Mouse (Mus musculus): ENCODE results near the gene Auts2.

Auts2 gene

GRCm38 (mm10) chr5:131992268-131992667 is 550.9 kb downstream of the Auts2 start:
- no peak for DNase-seq (ENCODE audit: low spot score)

GRCm38 (mm10) chr5:131990532-131990931 is 552.6 kb downstream of the Auts2 start:
- no peak for DNase-seq (ENCODE audit: low spot score)

- DNase-seq (ENCODE audit: low spot score): no peak
Observed at GRCm38 (mm10) chr5:131981451-131981850, 561.7 kb downstream of the Auts2 start.

DNA sequence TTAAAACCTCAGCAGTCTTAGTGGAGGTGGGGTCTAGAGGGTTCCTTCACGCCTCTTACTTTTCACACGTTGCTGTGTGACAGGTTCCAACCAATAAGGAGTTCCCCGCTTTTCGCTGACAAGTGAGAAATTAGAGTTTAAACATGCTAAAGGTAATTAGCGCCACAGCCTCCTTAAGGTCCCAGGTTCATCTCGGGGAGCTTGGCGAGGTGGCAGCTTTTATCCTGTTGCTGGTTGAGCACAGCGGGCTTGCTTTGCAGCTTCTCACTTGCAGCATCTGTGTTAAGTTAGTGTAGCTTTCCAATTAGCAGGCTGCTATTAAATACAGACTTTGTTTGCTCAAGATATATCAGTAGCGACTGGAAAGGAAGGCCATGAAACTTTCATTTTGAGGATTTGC is 564.2 kb downstream of the Auts2 start:
- DNase-seq (ENCODE audit: low spot score): no peak

DNA sequence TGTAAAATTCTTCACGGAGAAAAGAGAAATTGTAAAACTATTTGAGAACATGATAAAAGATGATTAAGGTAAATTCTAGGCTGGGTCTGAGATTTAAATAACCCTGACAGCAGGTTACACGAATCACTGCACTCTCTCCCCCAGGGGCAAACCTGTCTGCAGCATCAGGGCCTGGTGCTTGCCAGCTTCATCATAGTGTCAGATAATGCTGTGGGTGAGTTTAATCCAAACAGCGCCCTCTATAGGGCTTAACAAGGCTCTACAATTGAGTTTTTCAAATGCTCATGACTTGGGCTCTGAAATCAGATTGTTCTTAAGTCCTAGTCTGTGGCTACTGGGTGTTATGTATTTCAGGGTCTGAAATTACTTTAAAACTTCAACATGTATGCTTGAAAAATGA is 565.6 kb downstream of the Auts2 start:
- no peak for DNase-seq (ENCODE audit: low spot score)

GRCm38 (mm10) chr5:131971901-131972300 is 571.2 kb downstream of the Auts2 start:
- DNase-seq (ENCODE audit: low spot score): no peak

- no peak for DNase-seq (ENCODE audit: low spot score)
Observed at GRCm38 (mm10) chr5:131965499-131965898, 577.6 kb downstream of the Auts2 start.

DNA sequence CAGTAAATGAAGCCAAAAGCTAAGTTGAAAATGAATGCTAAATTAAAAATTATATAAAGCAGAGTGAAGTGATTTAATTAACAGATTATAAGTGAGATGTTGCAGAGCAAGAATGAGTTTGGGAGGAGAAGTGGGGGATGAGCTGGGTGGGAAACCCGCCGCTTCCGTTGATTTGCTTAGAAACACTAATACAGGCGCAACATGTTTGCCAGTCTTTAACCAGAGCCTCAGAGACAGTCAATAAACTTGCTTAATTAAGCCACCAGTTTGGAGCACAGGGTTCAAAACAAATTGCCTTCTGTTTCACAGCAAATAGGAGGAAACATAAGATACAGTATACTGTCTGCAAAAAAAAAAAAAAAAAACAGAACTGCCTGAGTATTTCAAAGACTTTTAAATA is 579.6 kb downstream of the Auts2 start:
- no peak for DNase-seq (ENCODE audit: low spot score)

DNA sequence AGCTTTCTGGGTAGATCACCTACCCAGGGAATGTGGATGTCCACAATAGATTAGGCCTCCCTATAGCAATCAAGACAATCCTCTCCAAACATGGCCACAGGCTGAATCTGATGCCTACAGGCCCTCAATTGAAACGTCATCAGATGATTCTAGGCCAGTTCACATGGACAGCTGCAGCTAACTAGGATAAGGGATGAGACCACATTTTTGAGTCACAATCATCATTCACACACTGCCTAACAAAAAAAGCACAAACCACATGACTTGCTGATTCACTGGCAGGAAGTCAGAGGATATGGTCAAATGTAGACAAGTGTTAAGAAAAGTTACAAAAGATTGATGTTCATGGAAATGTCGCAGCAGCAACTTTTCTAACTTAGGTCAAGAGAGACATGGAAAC is 581.3 kb downstream of the Auts2 start:
- DNase-seq (ENCODE audit: low spot score): no peak

- no peak for DNase-seq (ENCODE audit: low spot score)
Observed at GRCm38 (mm10) chr5:131960432-131960831, 582.7 kb downstream of the Auts2 start.

- no peak for DNase-seq (ENCODE audit: low spot score)
Observed at GRCm38 (mm10) chr5:131956998-131957397, 586.1 kb downstream of the Auts2 start.

DNA sequence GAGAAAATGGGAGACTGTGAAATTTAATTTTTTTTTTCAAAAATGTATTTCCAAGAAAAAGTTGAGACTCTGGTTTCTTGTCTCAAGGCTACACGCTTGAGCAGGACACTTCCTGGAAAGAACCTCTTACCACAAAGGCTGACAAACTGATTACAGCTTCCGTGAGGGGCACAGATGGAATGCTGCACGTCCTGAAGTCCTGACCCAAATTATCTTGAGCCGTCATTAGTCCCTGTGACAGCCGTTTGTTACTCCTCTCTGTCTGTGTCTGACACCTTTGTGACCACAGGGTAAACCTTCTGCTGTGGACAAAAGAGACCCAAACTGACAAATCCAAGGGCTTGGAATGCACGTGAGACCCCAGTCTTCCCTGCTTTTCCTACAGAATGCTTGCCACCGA is 587.1 kb downstream of the Auts2 start:
- no peak for DNase-seq (ENCODE audit: low spot score)

GRCm38 (mm10) chr5:131955227-131956016 is 587.7 kb downstream of the Auts2 start:
- peak; percentile 36 for DNase-seq (ENCODE audit: low spot score)

GRCm38 (mm10) chr5:131948571-131949151 is 594.5 kb downstream of the Auts2 start:
- DNase-seq (ENCODE audit: low spot score): no peak

GRCm38 (mm10) chr5:131946801-131947200 is 596.3 kb downstream of the Auts2 start:
- DNase-seq (ENCODE audit: low spot score): no peak

- DNase-seq (ENCODE audit: low spot score): no peak
Observed at GRCm38 (mm10) chr5:131944761-131945160, 598.4 kb downstream of the Auts2 start.

GRCm38 (mm10) chr5:131928696-131929095 is 614.4 kb downstream of the Auts2 start:
- DNase-seq (ENCODE audit: low spot score): no peak

- no peak for DNase-seq (ENCODE audit: low spot score)
Observed at GRCm38 (mm10) chr5:131922759-131923158, 620.4 kb downstream of the Auts2 start.

GRCm38 (mm10) chr5:131922118-131922517 is 621.0 kb downstream of the Auts2 start:
- DNase-seq (ENCODE audit: low spot score): no peak

DNA sequence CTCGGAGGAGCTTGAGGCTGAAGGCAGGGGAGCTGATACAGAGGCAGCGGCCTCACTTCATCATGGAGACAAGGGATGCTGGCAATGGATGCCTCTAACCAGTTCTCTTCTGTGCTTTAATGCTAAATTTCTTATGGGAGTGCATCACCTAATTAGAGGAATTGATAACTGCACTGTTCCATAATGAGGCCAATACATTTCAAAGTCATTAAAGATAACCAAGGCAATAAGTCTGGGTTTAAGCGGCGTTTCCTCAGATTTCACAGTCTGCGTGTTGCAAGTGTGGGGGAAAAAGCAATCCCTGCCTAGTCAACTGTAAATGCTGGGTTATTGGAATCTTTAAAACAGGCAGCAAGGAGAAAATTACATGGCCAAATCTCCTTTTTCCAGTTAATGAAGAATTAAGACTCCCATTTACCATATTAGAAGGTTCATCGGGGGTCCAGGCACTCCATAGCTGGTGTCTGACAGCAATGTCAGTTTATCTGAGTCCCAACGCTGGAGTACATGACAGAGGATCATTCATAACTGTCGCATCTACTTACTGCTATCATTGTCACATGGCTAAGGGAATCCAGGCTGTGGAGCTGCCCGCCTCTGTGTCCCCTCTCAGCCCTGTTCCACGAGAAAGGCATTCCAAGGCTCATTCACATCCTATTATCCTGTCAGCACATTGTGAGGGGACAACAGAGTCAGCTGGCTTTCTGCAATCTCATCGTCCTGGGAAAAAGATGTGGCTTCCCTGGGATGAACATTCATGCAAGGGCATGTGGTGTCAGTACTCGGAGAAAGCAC is 623.0 kb downstream of the Auts2 start:
- DNase-seq (ENCODE audit: low spot score): no peak

DNA sequence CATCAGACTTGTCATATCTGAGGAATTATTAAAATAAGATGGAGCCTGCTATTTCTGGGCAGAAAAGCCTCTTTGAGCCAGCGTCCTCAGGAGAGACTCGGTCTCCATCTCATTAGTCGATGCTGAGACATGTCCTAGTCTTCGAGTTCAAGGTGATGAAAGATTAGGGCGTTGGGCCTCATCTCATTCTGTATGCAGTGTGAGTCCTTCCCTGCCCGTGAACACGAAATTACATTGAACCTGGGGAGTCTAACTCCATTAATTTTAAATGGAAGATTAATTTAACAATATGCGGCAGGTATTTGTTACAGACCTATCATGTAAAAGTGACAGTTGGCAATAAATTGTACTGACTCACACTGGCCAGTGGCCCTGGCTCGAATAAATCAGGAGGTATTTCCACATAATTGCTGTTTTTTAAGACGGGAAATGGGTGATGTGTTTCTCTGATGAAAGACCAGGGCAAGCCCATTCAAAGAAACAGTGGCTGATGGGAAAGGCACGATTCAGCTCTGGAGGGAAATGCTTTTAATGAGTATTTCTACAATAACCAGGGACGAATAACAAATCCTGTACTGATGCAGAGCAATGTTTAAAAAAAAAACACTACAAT is 626.2 kb downstream of the Auts2 start:
- DNase-seq (ENCODE audit: low spot score): no peak

DNA sequence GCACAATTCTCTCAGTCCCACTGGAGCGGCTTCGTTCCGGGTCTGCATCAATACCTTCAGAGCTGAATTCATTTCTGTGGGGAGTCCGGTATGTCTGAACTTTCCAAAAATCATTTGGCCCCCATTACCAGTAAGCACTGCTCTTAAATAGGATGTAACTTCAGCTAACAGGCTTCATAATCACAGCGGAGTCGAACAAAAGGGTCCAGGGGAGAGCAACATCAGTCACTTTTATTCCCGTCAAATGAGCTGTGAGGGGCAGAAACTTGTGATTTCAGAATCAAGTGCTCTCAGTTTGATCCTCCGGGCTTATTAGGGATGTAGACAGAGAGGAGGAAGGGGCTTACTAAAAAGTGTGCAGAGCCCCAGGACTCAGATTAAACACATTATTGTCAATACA is 629.6 kb downstream of the Auts2 start:
- DNase-seq (ENCODE audit: low spot score): no peak

DNA sequence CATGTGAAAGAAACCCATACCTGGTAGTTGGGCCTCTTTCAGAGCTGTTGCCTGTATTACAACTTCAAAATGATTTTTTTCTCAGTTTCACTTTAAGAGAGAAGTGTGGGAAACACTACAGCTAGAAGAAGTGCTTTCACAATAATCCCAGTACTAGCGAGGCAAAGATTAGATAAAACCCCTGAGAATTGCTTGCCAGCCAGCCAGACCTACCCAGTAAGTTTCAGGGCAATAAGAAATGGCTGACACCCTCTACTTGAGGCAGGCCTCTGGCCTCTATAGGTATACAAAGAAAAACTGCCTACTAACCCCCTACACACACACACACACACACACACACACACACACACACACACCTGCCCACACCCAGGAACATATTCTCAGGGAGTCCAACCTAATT is 630.2 kb downstream of the Auts2 start:
- DNase-seq (ENCODE audit: low spot score): no peak

All from layer of hippocampus, adult 9-10 months (tissue).